Mouse (Mus musculus) ES-E14 (cell line): ENCODE data around the gene Stox2.

Experiments used
- HCFC1 ChIP-seq: IDR thresholded peaks from 2 replicates; pipeline ENCODE4 v1.6.1; 2012; ENCODE audit warnings: low read length, inconsistent platforms, borderline replicate concordance; ENCODE audit not compliant: insufficient read depth
- MAFK ChIP-seq: IDR thresholded peaks from 2 replicates; pipeline ENCODE4 v1.6.1; 2014; ENCODE audit warnings: mild to moderate bottlenecking, low read depth, low read length, inconsistent platforms; ENCODE audit not compliant: insufficient read depth
- ZC3H11A ChIP-seq: IDR thresholded peaks from 2 replicates; pipeline ENCODE4 v1.6.1; 2012; ENCODE audit warnings: low read depth, mild to moderate bottlenecking, inconsistent platforms, low read length, borderline replicate concordance

- no peak for TF ChIP-seq ZC3H11A
- TF ChIP-seq HCFC1: no peak
- no peak for TF ChIP-seq MAFK
Measured at GRCm38 (mm10) chr8:47332941-47333340, 113.2 kb downstream of the Stox2 start.
